Mouse (Mus musculus): ENCODE measurements around the gene Cds1.

Gene Cds1

GRCm38 (mm10) chr5:101766248-101766647 lies 1.3 kb downstream of the Cds1 start:
- POLR2A ChIA-PET: interaction anchor here in 3 of 4 experiments (0.5 to 2.7 kb wide), 13 partner anchors 8 to 81 kb away, joined by 3 to 12 read pairs (median 4); no protein-coding TSS in a partner anchor
- CTCF ChIA-PET: interaction anchor here in 1 of 4 experiments (0.6 kb wide), 1 partner anchor 69 kb away, joined by 3 read pairs; no protein-coding TSS in a partner anchor

GRCm38 (mm10) chr5:101767086-101767485 lies 2.2 kb downstream of the Cds1 start:
- ChIA-PET POLR2A (interaction anchor here in 3 of 4 experiments (0.7 to 2.7 kb wide), 7 partner anchors 8 to 59 kb away, joined by 3 to 8 read pairs (median 4); no protein-coding TSS in a partner anchor), CTCF (no interaction called here)

GRCm38 (mm10) chr5:101767486-101767885 lies 2.6 kb downstream of the Cds1 start:
- POLR2A ChIA-PET: interaction anchor here in 2 of 4 experiments (0.7 to 2.7 kb wide), 7 partner anchors 9 to 87 kb away, joined by 3 to 8 read pairs (median 4); no protein-coding TSS in a partner anchor
- CTCF ChIA-PET: interaction anchor here in 1 of 4 experiments (0.5 kb wide), 1 partner anchor 1790 kb away, joined by 3 read pairs; no protein-coding TSS in a partner anchor

- ChIA-PET POLR2A (interaction anchor here in 2 of 4 experiments (0.5 to 1.5 kb wide), 5 partner anchors 15 to 915 kb away, joined by 3 to 7 read pairs (median 3); no protein-coding TSS in a partner anchor), CTCF (interaction anchor here in 1 of 4 experiments (0.6 kb wide), 1 partner anchor 79 kb away, joined by 3 read pairs; no protein-coding TSS in a partner anchor)
Measured at GRCm38 (mm10) chr5:101768558-101768957, 3.6 kb downstream of the Cds1 start.

GRCm38 (mm10) chr5:101772621-101773020 lies 7.7 kb downstream of the Cds1 start:
- CTCF ChIA-PET: no interaction called here
- POLR2A ChIA-PET: interaction anchor here in 2 of 4 experiments (0.7 to 0.9 kb wide), 2 partner anchors 14 to 41 kb away, joined by 3 to 4 read pairs; no protein-coding TSS in a partner anchor

- POLR2A ChIA-PET: no interaction called here
- CTCF ChIA-PET: no interaction called here
Measured at GRCm38 (mm10) chr5:101775262-101775661, 10.3 kb downstream of the Cds1 start.

- ChIA-PET POLR2A (interaction anchor here in 2 of 4 experiments (1.0 to 1.8 kb wide), 3 partner anchors 10 to 30 kb away, joined by 3 to 6 read pairs (median 3); no protein-coding TSS in a partner anchor), CTCF (interaction anchor here in 2 of 4 experiments (0.7 to 1.0 kb wide), 4 partner anchors 12 to 124 kb away, joined by 3 to 4 read pairs (median 3); partner anchors contain the start of gene Cds1 (in 1 of the 2))
Measured at GRCm38 (mm10) chr5:101776528-101776927, 11.6 kb downstream of the Cds1 start.

GRCm38 (mm10) chr5:101779376-101779863 lies 14.5 kb downstream of the Cds1 start:
- ChIA-PET CTCF (no interaction called here), POLR2A (interaction anchor here in 2 of 4 experiments (0.6 to 1.5 kb wide), 4 partner anchors 9 to 1098 kb away, joined by 3 to 4 read pairs (median 4); no protein-coding TSS in a partner anchor)

- ChIA-PET CTCF (no interaction called here), POLR2A (interaction anchor here in 2 of 4 experiments (0.6 to 1.4 kb wide), 2 partner anchors 34 to 59 kb away, joined by 3 to 4 read pairs; no protein-coding TSS in a partner anchor)
Measured at GRCm38 (mm10) chr5:101780918-101781317, 16.0 kb downstream of the Cds1 start.

GRCm38 (mm10) chr5:101784328-101784727 lies 19.4 kb downstream of the Cds1 start:
- POLR2A ChIA-PET: interaction anchor here in 2 of 4 experiments (0.9 to 1.0 kb wide), 2 partner anchors 17 to 18 kb away, joined by 3 to 4 read pairs; no protein-coding TSS in a partner anchor
- CTCF ChIA-PET: no interaction called here

- CTCF ChIA-PET: no interaction called here
Measured at GRCm38 (mm10) chr5:101784787-101785186, 19.9 kb downstream of the Cds1 start.

GRCm38 (mm10) chr5:101785921-101786614 lies 21.1 kb downstream of the Cds1 start:
- ChIA-PET POLR2A (no interaction called here), CTCF (interaction anchor here in 3 of 4 experiments (0.6 to 0.7 kb wide), 3 partner anchors 21 to 282 kb away, joined by 4 to 7 read pairs (median 6); partner anchors contain the start of gene Cds1 (in 1 of the 3))

More at GRCm38 (mm10) chr5:101784787-101785186, 19.9 kb downstream of the Cds1 start:
- POLR2A ChIA-PET: interaction anchor here in 1 of 4 experiments (0.9 kb wide), 1 partner anchor 17 kb away, joined by 4 read pairs; no protein-coding TSS in a partner anchor

GRCm38 (mm10) chr5:101789770-101790169 lies 24.8 kb downstream of the Cds1 start:
- ChIA-PET CTCF (no interaction called here), POLR2A (no interaction called here)

GRCm38 (mm10) chr5:101790560-101790959 lies 25.6 kb downstream of the Cds1 start:
- ChIA-PET CTCF (interaction anchor here in 2 of 4 experiments (0.7 kb wide), 2 partner anchors 26 to 1136 kb away, joined by 3 read pairs; partner anchors contain the start of gene Cds1 (in 1 of the 2)), POLR2A (no interaction called here)

GRCm38 (mm10) chr5:101792665-101793064 lies 27.7 kb downstream of the Cds1 start:
- POLR2A ChIA-PET: interaction anchor here in 2 of 4 experiments (0.6 to 1.7 kb wide), 2 partner anchors 27 to 704 kb away, joined by 3 to 5 read pairs; partner anchors contain the start of gene Cds1 (in 1 of the 2)
- CTCF ChIA-PET: interaction anchor here in 1 of 4 experiments (0.8 kb wide), 1 partner anchor 62 kb away, joined by 4 read pairs; no protein-coding TSS in a partner anchor

GRCm38 (mm10) chr5:101801891-101802290 lies 37.0 kb downstream of the Cds1 start:
- ChIA-PET CTCF (no interaction called here), POLR2A (interaction anchor here in 2 of 4 experiments (0.7 to 0.9 kb wide), 2 partner anchors 17 to 94 kb away, joined by 4 read pairs; no protein-coding TSS in a partner anchor)

- POLR2A ChIA-PET: interaction anchor here in 2 of 4 experiments (0.7 to 0.9 kb wide), 2 partner anchors 18 to 94 kb away, joined by 4 read pairs; no protein-coding TSS in a partner anchor
Measured at GRCm38 (mm10) chr5:101802358-101803022, 37.6 kb downstream of the Cds1 start.

More at GRCm38 (mm10) chr5:101802358-101803022, 37.6 kb downstream of the Cds1 start:
- CTCF ChIA-PET: no interaction called here
